Mouse (Mus musculus): Measurements from ENCODE around the gene 1520401A03Rik.

GRCm38 (mm10) chr17:23762976-23763375, 40.4 kb upstream of the 1520401A03Rik start:
- TF ChIP-seq POLR2A (IDR thresholded peaks at IDR 0.05; ENCODE audit: borderline replicate concordance, low read depth, low read length) (no peak), CTCF (IDR thresholded peaks at IDR 0.05; ENCODE audit: low read depth, low read length) (no peak)
